In the genomic region with DNA sequence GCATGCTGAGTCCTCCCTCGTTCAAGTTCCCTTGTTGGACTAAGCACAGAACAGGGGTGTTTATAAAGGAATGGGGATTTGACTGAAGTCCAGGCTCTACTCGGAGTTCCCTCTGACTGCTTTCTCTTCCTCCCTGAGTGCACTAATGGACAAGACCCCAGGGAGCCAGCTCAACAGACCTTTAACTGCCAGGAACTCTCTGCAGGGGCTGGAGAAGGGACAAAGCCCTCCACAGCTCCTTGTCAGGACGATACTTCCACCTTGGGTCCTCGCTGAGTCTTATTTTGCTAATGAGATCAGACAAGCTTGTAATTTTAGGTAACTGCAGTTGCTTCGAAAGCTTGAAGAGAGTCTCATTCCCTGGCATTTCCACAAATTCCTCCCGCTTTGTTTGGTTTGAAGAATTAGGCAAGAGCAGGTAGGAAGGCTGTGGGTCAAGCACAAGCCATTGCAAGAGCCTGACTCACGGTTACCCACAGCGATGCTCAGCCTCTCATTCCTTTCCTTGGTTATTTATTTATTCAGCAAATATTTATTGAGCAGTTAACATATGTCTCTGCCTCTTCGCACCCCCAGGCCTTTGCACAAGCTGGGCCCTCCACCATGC, we compare ENCODE assay signal across 17 mouse cellular contexts.
DNase-seq lines count a peak whose midpoint lies in the region; ATAC-seq and TF ChIP-seq lines count a peak whose summit lies in the region.
"Had no signal": no experiment of that assay in that cellular context is flagged by ENCODE, and none has a peak within 500 bp of the region (broad histone marks: within the 10 kb centered on the region; RNA-seq: fewer than 3 reads in every experiment).

No protein-coding gene starts in this region.

- TF ChIP-seq CTCF in gastrocnemius, adult 2 months (IDR thresholded peaks at IDR 0.05): no peak

- H3K36me3 ChIP-seq in lung, embryonic 15.5 days: no peaks in the 10 kb centered on the region
- H3K36me3 ChIP-seq in embryonic facial prominence, embryonic 12.5 days: no peaks in the 10 kb centered on the region
- H3K36me3 ChIP-seq: forebrain, embryonic 10.5 days; hindbrain, embryonic 15.5 days; limb, embryonic 10.5 days; midbrain, embryonic 12.5 days had no signal

- peaks cover 37% of the 10 kb centered on the region for H3K4me1 ChIP-seq in lung, embryonic 15.5 days
- H3K4me1 ChIP-seq in embryonic facial prominence, embryonic 12.5 days: peaks cover 11% of the 10 kb centered on the region; the same call in 1 of the 2 replicates

- intact Hi-C loops in gastrocnemius, adult 2 months (cut with DNase I): no loop called here
- intact Hi-C loops in gastrocnemius, postnatal 14 days (cut with DNase I; ENCODE audit: low total_unique reads): no loop called here

- no peak for DNase-seq in gastrocnemius, adult 2 months
- DNase-seq in gastrocnemius, postnatal 14 days: no peak
- DNase-seq in lung, postnatal 4 days: no peak
- DNase-seq in retina, postnatal 1 day: peak; percentile 78
- DNase-seq in adrenal gland, postnatal 4 days (ENCODE audit: low spot score in 2 of 2): no peak
- DNase-seq in cerebellum, adult 9-11 months: no peak
- DNase-seq: B cell, adult 2 months; cerebellum, adult 11 months; kidney, postnatal 25 days; thymus, postnatal 4 days had no signal

- H3K9me3 ChIP-seq in lung, embryonic 15.5 days: no peaks in the 10 kb centered on the region
- no peaks in the 10 kb centered on the region for H3K9me3 ChIP-seq in embryonic facial prominence, embryonic 12.5 days
- H3K9me3 ChIP-seq: forebrain, embryonic 10.5 days; hindbrain, embryonic 15.5 days; limb, embryonic 10.5 days; midbrain, embryonic 12.5 days had no signal

- H3K27ac ChIP-seq in gastrocnemius, adult 2 months: peak overlapping the region; percentile 28; the same call in 1 of the 2 replicates
- H3K27ac ChIP-seq in lung, embryonic 15.5 days: peak overlapping the region; percentile 68
- H3K27ac ChIP-seq in embryonic facial prominence, embryonic 12.5 days: no peak overlapping the region; the same call in 1 of the 2 replicates
- H3K27ac ChIP-seq: forebrain, embryonic 10.5 days; hindbrain, embryonic 15.5 days; limb, embryonic 10.5 days; midbrain, embryonic 12.5 days had no signal

- 40% methylated on average over 9 of the region's 9 CpGs for WGBS in lung, embryonic 15.5 days
- 27% methylated on average over 9 of the region's 9 CpGs for WGBS in embryonic facial prominence, embryonic 12.5 days

- H3K27me3 ChIP-seq in lung, embryonic 15.5 days: peaks cover 3% of the 10 kb centered on the region; the same call in 1 of the 2 replicates
- 0 out of 2 replicates have a peak, but pooled peaks cover 4% of the 10 kb centered on the region for H3K27me3 ChIP-seq in embryonic facial prominence, embryonic 12.5 days

- H3K4me2 ChIP-seq in lung, embryonic 15.5 days: no peak overlapping the region; the same call in 1 of the 2 replicates
- 0 out of 2 replicates have a peak overlapping the region, but pooled peaks have one; percentile 3 for H3K4me2 ChIP-seq in embryonic facial prominence, embryonic 12.5 days (replicated peaks)
- H3K4me2 ChIP-seq: hindbrain, embryonic 15.5 days; midbrain, embryonic 12.5 days had no signal

- no peak for ATAC-seq in lung, embryonic 15.5 days (ENCODE audit: borderline replicate concordance, extremely low read depth, low FRiP score, low TSS enrichment)
- no peak; the same call in 1 of the 2 replicates for ATAC-seq in embryonic facial prominence, embryonic 12.5 days (ENCODE audit: insufficient number of reproducible peaks, insufficient read depth, low FRiP score, low TSS enrichment)

- H3K9ac ChIP-seq in lung, embryonic 15.5 days: no peak overlapping the region
- no peak overlapping the region for H3K9ac ChIP-seq in embryonic facial prominence, embryonic 12.5 days
- H3K9ac ChIP-seq: hindbrain, embryonic 15.5 days; liver, postnatal 0 days; midbrain, embryonic 12.5 days had no signal

- no peak overlapping the region for H3K4me3 ChIP-seq in gastrocnemius, adult 2 months
- no peak overlapping the region for H3K4me3 ChIP-seq in lung, embryonic 15.5 days
- H3K4me3 ChIP-seq in embryonic facial prominence, embryonic 12.5 days: no peak overlapping the region
- H3K4me3 ChIP-seq: forebrain, embryonic 10.5 days; hindbrain, embryonic 15.5 days; limb, embryonic 10.5 days; midbrain, embryonic 12.5 days had no signal
